Mouse (Mus musculus): ENCODE measurements around the gene Mipep.

GRCm38 (mm10) chr14:60735848-60736547 is 48.4 kb upstream of the Mipep start:
- no peak for TF ChIP-seq EP300 (IDR thresholded peaks at IDR 0.05; ENCODE audit: low read depth)
- TF ChIP-seq CTCF (IDR thresholded peaks at IDR 0.05; ENCODE audit: low read depth): no peak
